Mouse (Mus musculus) heart, adult 2 months (tissue): ENCODE data around the gene Lgals2.
A peak's percentile ranks its signal among the peaks of the same experiment; 100 is the strongest.

ENCODE experiments used
- CTCF ChIP-seq: fragments of 200-600 bp; IDR thresholded peaks from 2 replicates; pipeline ENCODE4 v1.8.1; 2022; ENCODE audit warnings: antibody characterized with exemption, mild to moderate bottlenecking, moderate library complexity
- EP300 ChIP-seq: fragments of 200-500 bp; IDR thresholded peaks from 2 replicates; pipeline ENCODE4 v1.6.1; 2011; ENCODE audit warnings: low read depth, low read length, control low read depth; ENCODE audit not compliant: insufficient read depth

- TF ChIP-seq CTCF = peak; percentile 97
- peak; percentile 57; the same call in 1 of the 2 replicates for TF ChIP-seq EP300
Observed at GRCm38 (mm10) chr15:78903243-78903642, 47.9 kb upstream of the Lgals2 start.
